Mouse (Mus musculus): Measurements from ENCODE around the gene Eya3.

- TF ChIP-seq CTCF (IDR thresholded peaks at IDR 0.05) (no peak), EP300 (IDR thresholded peaks at IDR 0.05) (no peak)
These were observed 105.5 kb downstream of the Eya3 start for GRCm38 (mm10) chr4:132743992-132744911.
